Mouse (Mus musculus): ENCODE results near the gene Srsf1. TPM values are rescaled to one million over a fixed set of nuclear protein-coding genes. Genes with fewer than 3 reads are reported as not detected.

Srsf1 gene
- 146 TPM for polyA plus RNA-seq (2014; fragmentation: Illumina TruSeq; extraction: RNeasy Lipid Tissue Mini Kit (QIAGEN cat#74804); ENCODE audit: low read depth, low replicate concordance)

GRCm38 (mm10) chr11:88046944-88047794 is at the start of gene Srsf1:
Gene Srsf1 (plus strand): TSS chr11:88047373.

GRCm38 (mm10) chr11:88067586-88068410 is 20.6 kb downstream of the Srsf1 start, which contains the start of gene Vezf1:
Gene Vezf1 (plus strand): TSS chr11:88068279.

GRCm38 (mm10) chr11:88098021-88098729 is 51.0 kb downstream of the Srsf1 start, which contains the start of gene Cuedc1:
Gene Cuedc1 (plus strand): TSS chr11:88098058.

Other genes starting within 250 kb of the Srsf1 start
- not detected for gene Lpo, start 219.1 kb upstream of the Srsf1 start, polyA plus RNA-seq (2014; fragmentation: Illumina TruSeq; extraction: RNeasy Lipid Tissue Mini Kit (QIAGEN cat#74804); ENCODE audit: low read depth, low replicate concordance)
- gene Mks1, start 194.2 kb upstream of the Srsf1 start, polyA plus RNA-seq (2014; fragmentation: Illumina TruSeq; extraction: RNeasy Lipid Tissue Mini Kit (QIAGEN cat#74804); ENCODE audit: low read depth, low replicate concordance) = 3.6 TPM
- not detected for gene Epx, start 171.8 kb upstream of the Srsf1 start, polyA plus RNA-seq (2014; fragmentation: Illumina TruSeq; extraction: RNeasy Lipid Tissue Mini Kit (QIAGEN cat#74804); ENCODE audit: low read depth, low replicate concordance)
- gene Olfr462, start 155.1 kb upstream of the Srsf1 start, polyA plus RNA-seq (2014; fragmentation: Illumina TruSeq; extraction: RNeasy Lipid Tissue Mini Kit (QIAGEN cat#74804); ENCODE audit: low read depth, low replicate concordance) = not detected
- not detected for gene Olfr463, start 150.0 kb upstream of the Srsf1 start, polyA plus RNA-seq (2014; fragmentation: Illumina TruSeq; extraction: RNeasy Lipid Tissue Mini Kit (QIAGEN cat#74804); ENCODE audit: low read depth, low replicate concordance)
- gene Olfr464, start 126.4 kb upstream of the Srsf1 start, polyA plus RNA-seq (2014; fragmentation: Illumina TruSeq; extraction: RNeasy Lipid Tissue Mini Kit (QIAGEN cat#74804); ENCODE audit: low read depth, low replicate concordance) = not detected
- 535 TPM for gene Dynll2, start 59.8 kb upstream of the Srsf1 start, polyA plus RNA-seq (2014; fragmentation: Illumina TruSeq; extraction: RNeasy Lipid Tissue Mini Kit (QIAGEN cat#74804); ENCODE audit: low read depth, low replicate concordance)
- 43.0 TPM for gene Vezf1, start 20.9 kb downstream of the Srsf1 start, polyA plus RNA-seq (2014; fragmentation: Illumina TruSeq; extraction: RNeasy Lipid Tissue Mini Kit (QIAGEN cat#74804); ENCODE audit: low read depth, low replicate concordance)
- 51.4 TPM for gene Cuedc1, start 50.7 kb downstream of the Srsf1 start, polyA plus RNA-seq (2014; fragmentation: Illumina TruSeq; extraction: RNeasy Lipid Tissue Mini Kit (QIAGEN cat#74804); ENCODE audit: low read depth, low replicate concordance)
- 229 TPM for gene Mrps23, start 157.0 kb downstream of the Srsf1 start, polyA plus RNA-seq (2014; fragmentation: Illumina TruSeq; extraction: RNeasy Lipid Tissue Mini Kit (QIAGEN cat#74804); ENCODE audit: low read depth, low replicate concordance)
- gene Ccdc182, start 246.7 kb downstream of the Srsf1 start, polyA plus RNA-seq (2014; fragmentation: Illumina TruSeq; extraction: RNeasy Lipid Tissue Mini Kit (QIAGEN cat#74804); ENCODE audit: low read depth, low replicate concordance) = not detected